Mouse (Mus musculus) midbrain, embryonic 12.5 days (tissue): ENCODE data around the gene Plekhm3. TPM values are rescaled to one million over a fixed set of nuclear protein-coding genes. Genes with fewer than 3 reads are reported as not detected.

ENCODE experiments used
- ATAC-seq: fragments of 200-750 bp; cut with Nextera tagmentation; 2 replicates; pipeline ENCODE4 v1.8.0; 2017; ENCODE audit warnings: low read depth, moderate TSS enrichment, moderate library complexity; ENCODE audit not compliant: low FRiP score
- H3K27ac ChIP-seq: fragments of 300-500 bp; sonication (generic); replicated peaks from 2 replicates; pipeline ENCODE4 v1.5.1; 2016; ENCODE audit warnings: mild to moderate bottlenecking
- H3K27me3 ChIP-seq: fragments of 300-500 bp; sonication (generic); 2 replicates; pipeline ENCODE4 v1.6.1; 2016; ENCODE audit warnings: mild to moderate bottlenecking
- H3K36me3 ChIP-seq: fragments of 300-500 bp; sonication (generic); 2 replicates; pipeline ENCODE4 v1.6.1; 2016
- H3K4me1 ChIP-seq: fragments of 300-500 bp; sonication (generic); 2 replicates; pipeline ENCODE4 v1.6.1; 2016
- H3K4me2 ChIP-seq: fragments of 300-500 bp; sonication (generic); replicated peaks from 2 replicates; pipeline ENCODE4 v1.6.1; 2016; ENCODE audit warnings: mild to moderate bottlenecking, moderate library complexity
- H3K4me3 ChIP-seq: fragments of 300-500 bp; sonication (generic); 2 replicates; pipeline ENCODE4 v1.5.1; 2016; ENCODE audit warnings: mild to moderate bottlenecking
- H3K9ac ChIP-seq: fragments of 300-500 bp; sonication (generic); replicated peaks from 2 replicates; pipeline ENCODE4 v1.6.1; 2016; ENCODE audit warnings: mild to moderate bottlenecking, moderate library complexity
- H3K9me3 ChIP-seq: fragments of 300-500 bp; sonication (generic); 2 replicates; pipeline ENCODE4 v1.6.1; 2016; ENCODE audit warnings: mild to moderate bottlenecking
- WGBS: fragments of 180-500 bp; shearing (Covaris S2); methylation state at CpG from one replicate; pipeline ENCODE4 v1.1.7; 2016; 5-methylcytosine and 5-hydroxymethylcytosine counted together
- polyA plus RNA-seq: library from polyadenylated mRNA; unstranded; fragments of >200 nt; fragmentation: Nextera tagmentation; extraction: Ambion mirVana; gene quantifications from 2 replicates; pipeline ENCODE4 v1.2.1, GENCODE M21; 2016

The Plekhm3 gene
- polyA plus RNA-seq, 1 experiment from 2014 or later = 13.1 TPM

DNA sequence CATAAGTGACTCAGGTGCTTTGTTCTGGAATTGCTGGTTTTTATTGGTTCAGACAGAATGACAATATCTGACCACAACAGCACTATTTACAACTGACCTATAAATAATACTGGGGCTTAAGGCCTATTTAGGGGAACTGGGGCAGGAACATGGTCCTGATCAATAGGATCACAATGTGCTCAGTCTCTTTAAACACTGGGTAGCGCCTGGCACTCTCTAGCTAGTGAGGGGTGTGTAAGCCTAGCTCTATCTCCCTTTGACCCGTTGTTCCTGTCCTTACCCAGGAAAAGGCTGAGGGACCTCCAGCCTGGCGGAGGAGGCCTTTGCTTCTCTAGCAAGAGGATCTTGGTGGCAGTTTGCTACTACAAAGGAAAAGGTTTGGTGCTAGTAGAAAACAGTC is 111.6 kb downstream of the Plekhm3 start:
- no peak overlapping the region for H3K9ac ChIP-seq
- H3K9me3 ChIP-seq = no peaks in the 10 kb centered on the region
- H3K4me2 ChIP-seq = no peak overlapping the region
- H3K4me3 ChIP-seq = no peak overlapping the region
- 61% methylated on average over 3 of the region's 3 CpGs for WGBS
- H3K27ac ChIP-seq = no peak overlapping the region
- peaks cover 25% of the 10 kb centered on the region for H3K4me1 ChIP-seq
- H3K27me3 ChIP-seq = no peaks in the 10 kb centered on the region
- no peak for ATAC-seq
- no peaks in the 10 kb centered on the region for H3K36me3 ChIP-seq

GRCm38 (mm10) chr1:64843900-64844616 is 112.6 kb downstream of the Plekhm3 start:
- Histone ChIP-seq H3K4me1 (peaks cover 23% of the 10 kb centered on the region), H3K9ac (no peak overlapping the region), H3K9me3 (no peaks in the 10 kb centered on the region), H3K4me2 (no peak overlapping the region), H3K27me3 (no peaks in the 10 kb centered on the region), H3K27ac (no peak overlapping the region), H3K4me3 (no peak overlapping the region), H3K36me3 (no peaks in the 10 kb centered on the region)
- no peak for ATAC-seq
- 71% methylated on average over 3 of the region's 3 CpGs for WGBS

- peaks cover 8% of the 10 kb centered on the region; the same call in 1 of the 2 replicates for H3K4me1 ChIP-seq
- WGBS = 69% methylated on average over 1 of the region's 1 CpGs
- H3K27me3 ChIP-seq = no peaks in the 10 kb centered on the region
- H3K4me2 ChIP-seq = no peak overlapping the region
- no peak for ATAC-seq
- no peak overlapping the region for H3K27ac ChIP-seq
- H3K9ac ChIP-seq = no peak overlapping the region
- no peaks in the 10 kb centered on the region for H3K9me3 ChIP-seq
- H3K36me3 ChIP-seq = no peaks in the 10 kb centered on the region
- no peak overlapping the region for H3K4me3 ChIP-seq
These were observed 115.7 kb downstream of the Plekhm3 start for GRCm38 (mm10) chr1:64840930-64841329.

GRCm38 (mm10) chr1:64836584-64836983 is 120.0 kb downstream of the Plekhm3 start:
- H3K4me2 ChIP-seq = no peak overlapping the region
- ATAC-seq = no peak
- WGBS = 92% methylated on average over 5 of the region's 5 CpGs

GRCm38 (mm10) chr1:64836114-64836513 is 120.5 kb downstream of the Plekhm3 start:
- Histone ChIP-seq H3K9ac (no peak overlapping the region), H3K4me1 (peaks cover 14% of the 10 kb centered on the region; the same call in 1 of the 2 replicates), H3K4me3 (no peak overlapping the region), H3K27ac (no peak overlapping the region), H3K4me2 (no peak overlapping the region), H3K27me3 (no peaks in the 10 kb centered on the region), H3K36me3 (no peaks in the 10 kb centered on the region), H3K9me3 (no peaks in the 10 kb centered on the region)
- WGBS = 29% methylated on average over 3 of the region's 3 CpGs
- no peak for ATAC-seq

More at GRCm38 (mm10) chr1:64836584-64836983, 120.0 kb downstream of the Plekhm3 start:
- Histone ChIP-seq H3K36me3 (no peaks in the 10 kb centered on the region), H3K4me1 (peaks cover 14% of the 10 kb centered on the region; the same call in 1 of the 2 replicates), H3K4me3 (no peak overlapping the region), H3K9me3 (no peaks in the 10 kb centered on the region), H3K9ac (no peak overlapping the region), H3K27me3 (no peaks in the 10 kb centered on the region), H3K27ac (no peak overlapping the region)

- WGBS = 79% methylated on average over 2 of the region's 2 CpGs
- no peak overlapping the region for H3K4me2 ChIP-seq
- H3K36me3 ChIP-seq = no peaks in the 10 kb centered on the region
- no peaks in the 10 kb centered on the region for H3K27me3 ChIP-seq
- H3K9ac ChIP-seq = no peak overlapping the region
- H3K4me3 ChIP-seq = no peak overlapping the region
- 0 out of 2 replicates have a peak, but pooled peaks cover 6% of the 10 kb centered on the region for H3K4me1 ChIP-seq
- no peak for ATAC-seq
- no peaks in the 10 kb centered on the region for H3K9me3 ChIP-seq
- H3K27ac ChIP-seq = no peak overlapping the region
These were observed 125.1 kb downstream of the Plekhm3 start for GRCm38 (mm10) chr1:64831552-64831951.

DNA sequence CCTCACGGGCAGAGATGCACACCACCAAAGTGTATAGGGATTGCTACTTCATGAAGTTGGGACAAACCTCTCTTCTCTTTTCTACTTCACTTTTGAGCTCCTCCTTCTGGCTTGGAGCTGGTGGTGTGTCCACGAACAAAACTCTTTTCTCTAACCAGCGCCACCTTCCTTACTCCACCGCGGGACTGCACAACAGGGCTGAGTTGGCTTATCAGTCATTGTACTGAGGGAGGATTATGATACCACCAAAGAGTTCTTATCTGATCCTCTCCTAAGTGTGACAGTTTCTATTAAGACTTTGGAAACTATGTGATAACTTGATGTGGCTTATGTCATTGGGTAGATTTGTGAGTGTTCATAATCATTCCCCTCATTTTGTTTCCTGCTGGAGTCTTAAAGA is 129.2 kb downstream of the Plekhm3 start:
- H3K27ac ChIP-seq = no peak overlapping the region
- H3K27me3 ChIP-seq = no peaks in the 10 kb centered on the region
- no peak overlapping the region for H3K9ac ChIP-seq
- H3K4me2 ChIP-seq = no peak overlapping the region
- no peaks in the 10 kb centered on the region for H3K4me1 ChIP-seq
- H3K36me3 ChIP-seq = no peaks in the 10 kb centered on the region
- H3K9me3 ChIP-seq = no peaks in the 10 kb centered on the region
- H3K4me3 ChIP-seq = no peak overlapping the region
- no peak for ATAC-seq
- WGBS = 76% methylated on average over 5 of the region's 5 CpGs

DNA sequence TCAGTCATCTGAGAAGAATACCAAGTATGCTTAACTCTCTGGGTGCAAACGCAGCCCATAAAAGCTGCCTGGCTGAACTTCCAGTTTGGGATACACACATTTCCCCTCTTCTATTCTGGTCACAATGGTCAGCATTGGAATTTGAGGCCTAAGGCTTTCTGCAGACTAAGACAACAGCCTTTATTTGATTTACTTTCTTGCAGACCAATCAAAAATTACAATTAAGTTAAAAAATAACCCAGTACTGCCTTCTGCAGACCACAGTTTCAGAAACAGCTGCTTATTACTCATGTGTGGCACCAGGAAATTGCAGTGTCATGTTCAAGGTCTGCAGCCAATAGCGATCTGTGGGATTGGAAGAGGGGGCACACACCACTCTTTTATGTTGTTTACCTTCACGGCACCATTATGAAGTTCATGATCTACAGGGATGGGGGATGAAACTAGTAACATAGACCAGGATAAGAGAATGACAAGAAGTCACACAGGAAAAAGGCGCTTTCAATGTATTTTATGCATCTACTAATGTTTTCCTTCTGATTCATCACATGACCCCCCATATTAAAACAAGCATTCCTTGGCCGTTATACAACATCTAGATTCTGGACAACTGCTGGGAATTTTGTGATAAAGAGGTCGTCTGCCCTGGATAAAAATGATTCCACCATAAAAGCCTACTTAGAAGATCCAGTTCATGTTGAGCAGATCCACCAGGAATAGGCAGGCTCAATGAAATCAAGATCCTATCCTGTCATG is 130.1 kb downstream of the Plekhm3 start:
- no peaks in the 10 kb centered on the region for H3K27me3 ChIP-seq
- H3K4me3 ChIP-seq = no peak overlapping the region
- H3K36me3 ChIP-seq = no peaks in the 10 kb centered on the region
- ATAC-seq = no peak
- H3K9ac ChIP-seq = no peak overlapping the region
- no peak overlapping the region for H3K27ac ChIP-seq
- 89% methylated on average over 6 of the region's 6 CpGs for WGBS
- no peaks in the 10 kb centered on the region for H3K4me1 ChIP-seq
- no peak overlapping the region for H3K4me2 ChIP-seq
- no peaks in the 10 kb centered on the region for H3K9me3 ChIP-seq

DNA sequence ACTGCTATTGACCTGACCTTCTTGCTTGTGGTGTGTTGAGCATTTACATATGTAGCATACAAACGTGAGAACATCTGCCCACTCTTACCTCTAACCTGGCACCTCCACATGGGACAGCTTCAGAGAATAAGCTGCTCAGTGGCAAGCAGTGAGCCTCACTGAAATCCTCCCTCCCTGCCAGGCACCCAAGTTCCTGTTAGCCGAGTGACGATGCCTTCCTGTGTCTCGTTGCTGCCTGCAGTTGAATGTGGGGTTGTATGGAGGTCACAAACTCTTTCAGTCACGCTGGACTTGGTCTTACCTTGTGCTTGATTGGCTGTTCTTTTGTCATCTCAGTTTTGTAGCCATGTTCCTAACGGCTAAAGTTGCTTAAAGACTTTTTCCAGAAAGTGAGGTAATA is 133.1 kb downstream of the Plekhm3 start:
- H3K4me2 ChIP-seq = no peak overlapping the region
- H3K9ac ChIP-seq = no peak overlapping the region
- H3K36me3 ChIP-seq = no peaks in the 10 kb centered on the region
- ATAC-seq = no peak
- H3K4me1 ChIP-seq = no peaks in the 10 kb centered on the region
- H3K9me3 ChIP-seq = no peaks in the 10 kb centered on the region
- H3K4me3 ChIP-seq = no peak overlapping the region
- H3K27ac ChIP-seq = no peak overlapping the region
- H3K27me3 ChIP-seq = no peaks in the 10 kb centered on the region
- WGBS = 81% methylated on average over 6 of the region's 6 CpGs

- Histone ChIP-seq H3K9me3 (no peaks in the 10 kb centered on the region), H3K9ac (no peak overlapping the region), H3K4me3 (no peak overlapping the region), H3K27me3 (no peaks in the 10 kb centered on the region), H3K27ac (no peak overlapping the region), H3K36me3 (no peaks in the 10 kb centered on the region), H3K4me2 (no peak overlapping the region), H3K4me1 (no peaks in the 10 kb centered on the region)
- ATAC-seq = no peak
- WGBS = 82% methylated on average over 5 of the region's 5 CpGs
These were observed 138.9 kb downstream of the Plekhm3 start for GRCm38 (mm10) chr1:64817709-64818108.

DNA sequence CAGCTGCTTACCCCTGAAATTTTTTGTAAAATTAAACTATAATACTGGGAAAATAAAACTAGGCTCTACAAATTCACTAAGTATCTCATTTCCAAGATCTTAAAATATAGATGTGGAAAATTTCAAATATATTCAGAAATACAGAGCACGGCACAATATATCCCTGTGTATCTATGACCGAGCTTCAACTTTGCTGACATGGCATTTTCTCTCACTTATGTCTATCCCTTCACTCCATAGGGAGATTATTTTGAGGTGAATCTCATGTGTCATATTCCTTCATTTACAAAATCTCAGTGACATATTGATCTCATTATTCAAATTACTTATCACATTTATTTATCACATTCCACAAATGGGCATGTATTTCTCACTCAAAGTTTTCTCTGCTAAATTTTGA is 143.4 kb downstream of the Plekhm3 start:
- no peak overlapping the region for H3K4me3 ChIP-seq
- no peaks in the 10 kb centered on the region for H3K36me3 ChIP-seq
- no peaks in the 10 kb centered on the region; the same call in 1 of the 2 replicates for H3K4me1 ChIP-seq
- H3K27me3 ChIP-seq = no peaks in the 10 kb centered on the region
- ATAC-seq = no peak
- no peaks in the 10 kb centered on the region for H3K9me3 ChIP-seq
- no peak overlapping the region for H3K9ac ChIP-seq
- no peak overlapping the region for H3K27ac ChIP-seq
- 97% methylated on average over 2 of the region's 2 CpGs for WGBS
- no peak overlapping the region for H3K4me2 ChIP-seq

DNA sequence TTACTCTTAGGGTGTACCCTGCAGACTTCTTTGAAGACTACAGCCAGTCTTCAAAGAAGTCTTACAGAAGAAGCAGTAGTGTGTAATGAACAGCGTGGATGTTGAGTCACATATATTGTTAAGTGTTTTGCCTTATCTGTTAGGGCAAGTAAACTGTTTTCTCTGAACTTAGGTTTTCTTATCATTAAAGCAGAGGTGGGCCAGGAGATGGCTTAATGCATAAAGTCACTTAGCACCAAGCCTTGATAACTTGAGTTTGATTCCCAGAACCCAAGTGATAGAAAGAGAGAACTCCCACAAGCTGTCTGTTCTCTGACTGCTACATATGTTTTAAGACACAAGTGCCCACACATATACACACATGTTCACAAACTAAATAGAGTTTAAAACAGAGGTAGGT is 144.7 kb downstream of the Plekhm3 start:
- H3K27me3 ChIP-seq = no peaks in the 10 kb centered on the region
- no peaks in the 10 kb centered on the region for H3K9me3 ChIP-seq
- H3K4me2 ChIP-seq = no peak overlapping the region
- H3K4me1 ChIP-seq = no peaks in the 10 kb centered on the region; the same call in 1 of the 2 replicates
- H3K9ac ChIP-seq = no peak overlapping the region
- H3K27ac ChIP-seq = no peak overlapping the region
- 91% methylated on average over 1 of the region's 1 CpGs for WGBS
- no peaks in the 10 kb centered on the region for H3K36me3 ChIP-seq
- no peak for ATAC-seq
- H3K4me3 ChIP-seq = no peak overlapping the region
